Comparison of ENCODE assay signal across 8 mouse cellular contexts in genomic region chr8:123408586-123409544, GRCm38 (mm10). TPM values are rescaled to one million over a fixed set of nuclear protein-coding genes. Genes with fewer than 3 reads are reported as not detected.
DNase-seq lines count a peak whose midpoint lies in the region; ATAC-seq and TF ChIP-seq lines count a peak whose summit lies in the region.
"Had no signal": no experiment of that assay in that cellular context is flagged by ENCODE, and none has a peak within 500 bp of the region (broad histone marks: within the 10 kb centered on the region; RNA-seq: fewer than 3 reads in every experiment).

No protein-coding gene starts in this region.

- peak; percentile 64 for ATAC-seq in G1E (ENCODE audit: extremely low read depth, insufficient number of reproducible peaks, low FRiP score, poor library complexity, severe bottlenecking)
- ATAC-seq in hindbrain, embryonic 11.5 days (ENCODE audit: low FRiP score): no peak
- no peak for ATAC-seq in midbrain, embryonic 14.5 days (ENCODE audit: low FRiP score, low TSS enrichment)

- peaks cover 61% of the 10 kb centered on the region for H3K27me3 ChIP-seq in G1E (ENCODE audit: insufficient read depth, low read length)
- peaks cover 10% of the 10 kb centered on the region; the same call in 1 of the 2 replicates for H3K27me3 ChIP-seq in hindbrain, embryonic 11.5 days (ENCODE audit: control insufficient read depth, insufficient read depth, low read length)
- H3K27me3 ChIP-seq in midbrain, embryonic 14.5 days (ENCODE audit: control insufficient read depth, insufficient read depth, low read length): no peaks in the 10 kb centered on the region
- H3K27me3 ChIP-seq in kidney, adult 2 months (replicated peaks; ENCODE audit: control insufficient read depth, insufficient read depth, low read length): no peaks in the 10 kb centered on the region

- H3K4me1 ChIP-seq in G1E (ENCODE audit: insufficient read depth, low read depth, low read length): peaks cover 81% of the 10 kb centered on the region
- H3K4me1 ChIP-seq in hindbrain, embryonic 11.5 days (replicated peaks; ENCODE audit: control insufficient read depth, insufficient read depth, low read length): peaks cover 2% of the 10 kb centered on the region
- H3K4me1 ChIP-seq in midbrain, embryonic 14.5 days (ENCODE audit: control insufficient read depth, insufficient read depth, low read length): peaks cover 23% of the 10 kb centered on the region
- no peaks in the 10 kb centered on the region for H3K4me1 ChIP-seq in kidney, adult 2 months (ENCODE audit: control insufficient read depth, insufficient read depth, low read length)

- H3K36me3 ChIP-seq in G1E (replicated peaks): peaks cover 7% of the 10 kb centered on the region
- H3K36me3 ChIP-seq in hindbrain, embryonic 11.5 days (ENCODE audit: control insufficient read depth, insufficient read depth, low read length): no peaks in the 10 kb centered on the region
- 0 out of 2 replicates have a peak, but pooled peaks cover 4% of the 10 kb centered on the region for H3K36me3 ChIP-seq in midbrain, embryonic 14.5 days (ENCODE audit: control insufficient read depth, insufficient read depth, low read length)
- no peaks in the 10 kb centered on the region for H3K36me3 ChIP-seq in kidney, adult 2 months (ENCODE audit: control insufficient read depth, insufficient read depth, low read length)

- H3K27ac ChIP-seq in hindbrain, embryonic 11.5 days (ENCODE audit: low read depth, low read length): no peak overlapping the region
- peak overlapping the region; percentile 99 for H3K27ac ChIP-seq in midbrain, embryonic 14.5 days (replicated peaks; ENCODE audit: low read depth, low read length)
- no peak overlapping the region for H3K27ac ChIP-seq in kidney, adult 2 months (ENCODE audit: insufficient read depth, low read depth, low read length)

- H3K4me3 ChIP-seq in G1E (ENCODE audit: low read depth, low read length): peak overlapping the region; percentile 11; the same call in 1 of the 2 replicates
- no peak overlapping the region for H3K4me3 ChIP-seq in hindbrain, embryonic 11.5 days (ENCODE audit: low read depth, low read length)
- H3K4me3 ChIP-seq in midbrain, embryonic 14.5 days (replicated peaks; ENCODE audit: low read depth, low read length): peak overlapping the region; percentile 98; the same call in 1 of the 2 replicates
- H3K4me3 ChIP-seq in kidney, adult 2 months (ENCODE audit: insufficient read depth, low read depth, low read length): no peak overlapping the region

- H3K9ac ChIP-seq in hindbrain, embryonic 11.5 days (ENCODE audit: low read depth, low read length): no peak overlapping the region
- peak overlapping the region; percentile 6; the same call in 1 of the 2 replicates for H3K9ac ChIP-seq in midbrain, embryonic 14.5 days (replicated peaks; ENCODE audit: low read length)

- 78% methylated on average over 9 of the region's 9 CpGs for WGBS in hindbrain, embryonic 11.5 days
- 75% methylated on average over 9 of the region's 9 CpGs for WGBS in midbrain, embryonic 14.5 days
- 68% methylated on average over 9 of the region's 9 CpGs for WGBS in kidney, adult 2 months

- H3K4me2 ChIP-seq in hindbrain, embryonic 11.5 days (replicated peaks; ENCODE audit: low read depth, low read length): peak overlapping the region; percentile 74; the same call in 1 of the 2 replicates
- H3K4me2 ChIP-seq in midbrain, embryonic 14.5 days (ENCODE audit: low read length): peak overlapping the region; percentile 95

- no peaks in the 10 kb centered on the region for H3K9me3 ChIP-seq in G1E (replicated peaks)
- no peaks in the 10 kb centered on the region for H3K9me3 ChIP-seq in hindbrain, embryonic 11.5 days (ENCODE audit: control insufficient read depth, low read length)
- H3K9me3 ChIP-seq in midbrain, embryonic 14.5 days (ENCODE audit: control insufficient read depth, low read length): no peaks in the 10 kb centered on the region

- no peak for TF ChIP-seq CTCF in G1E (IDR thresholded peaks at IDR 0.05; ENCODE audit: low read depth, low read length)
- TF ChIP-seq CTCF in kidney, adult 2 months (conservative IDR thresholded peaks at IDR 0.05; ENCODE audit: insufficient read depth, insufficient read length, low read depth, low read length): no peak

- no peak for TF ChIP-seq POLR2A in kidney, adult 2 months (IDR thresholded peaks at IDR 0.05; ENCODE audit: low read depth, low read length)

- peak; percentile 58 for DNase-seq in G1E (ENCODE audit: low spot score)
- peak; percentile 85 for DNase-seq in adrenal gland, adult (ENCODE audit: inconsistent age in 2 of 2, low spot score in 1 of 2)
- DNase-seq in hindbrain, embryonic 11.5 days (ENCODE audit: low spot score): peak; percentile 5
- DNase-seq in midbrain, embryonic 14.5 days: no peak
- no peak for DNase-seq in urinary bladder, postnatal 4 days (ENCODE audit: low spot score in 2 of 2)
- no peak for DNase-seq in T-cell, adult 2 months (ENCODE audit: low spot score)
- no peak for DNase-seq in kidney, adult 2 months

RNA-seq across cellular contexts. Expression of gene Mc1r, which starts 2.0 kb away (rescaled TPM):
- total RNA-seq in G1E (2014; fragmentation: Nextera tagmentation): not detected in 2 replicates
- total RNA-seq in G1E (2017): 0.12 and 0.27 TPM in 2 replicates
- 0.01 and 0.02 TPM in 2 replicates for polyA plus RNA-seq in G1E (2012)
- polyA plus RNA-seq in hindbrain, embryonic 11.5 days (2014; fragmentation: Nextera tagmentation; extraction: Ambion mirVana): 0.11 and 0.49 TPM in 2 replicates
- 0.24 and 0.28 TPM in 2 replicates for polyA plus RNA-seq in midbrain, embryonic 14.5 days (2014; fragmentation: Nextera tagmentation; extraction: Ambion mirVana)
- not detected in 2 replicates for polyA plus RNA-seq in kidney, adult 2 months (2012; rRNA removed)
- polyA plus RNA-seq: large intestine, adult 2 months had no signal

RNA-seq across cellular contexts. Expression of gene Tubb3, which starts 2.4 kb away (rescaled TPM):
- not detected in 2 replicates for total RNA-seq in G1E (2014; fragmentation: Nextera tagmentation)
- 0.41 and 0.71 TPM in 2 replicates for total RNA-seq in G1E (2017)
- polyA plus RNA-seq in G1E (2012): 0.14 and 0.22 TPM in 2 replicates
- 950 and 1,011 TPM in 2 replicates for polyA plus RNA-seq in hindbrain, embryonic 11.5 days (2014; fragmentation: Nextera tagmentation; extraction: Ambion mirVana)
- 2,028 and 2,035 TPM in 2 replicates for polyA plus RNA-seq in midbrain, embryonic 14.5 days (2014; fragmentation: Nextera tagmentation; extraction: Ambion mirVana)
- 3.9 and 12.0 TPM in 2 replicates for polyA plus RNA-seq in kidney, adult 2 months (2012; rRNA removed)

RNA-seq across cellular contexts. Expression of gene Def8, which starts 14.5 kb away (rescaled TPM):
- total RNA-seq in G1E (2014; fragmentation: Nextera tagmentation): 14.4 and 18.6 TPM in 2 replicates
- 12.6 and 15.1 TPM in 2 replicates for total RNA-seq in G1E (2017)
- 11.4 and 16.7 TPM in 2 replicates for polyA plus RNA-seq in G1E (2012)
- polyA plus RNA-seq in hindbrain, embryonic 11.5 days (2014; fragmentation: Nextera tagmentation; extraction: Ambion mirVana): 32.5 and 32.7 TPM in 2 replicates
- 42.0 and 48.2 TPM in 2 replicates for polyA plus RNA-seq in midbrain, embryonic 14.5 days (2014; fragmentation: Nextera tagmentation; extraction: Ambion mirVana)
- polyA plus RNA-seq in kidney, adult 2 months (2012; rRNA removed): 87.1 and 97.6 TPM in 2 replicates

RNA-seq across cellular contexts. Expression of gene Tcf25, which starts 35.3 kb away (rescaled TPM):
- total RNA-seq in G1E (2014; fragmentation: Nextera tagmentation) (123 and 130 TPM in 2 replicates), G1E (2017) (125 and 133 TPM in 2 replicates)
- polyA plus RNA-seq in G1E (2012): 84.3 and 91.6 TPM in 2 replicates
- polyA plus RNA-seq in hindbrain, embryonic 11.5 days (2014; fragmentation: Nextera tagmentation; extraction: Ambion mirVana): 179 and 181 TPM in 2 replicates
- 254 and 294 TPM in 2 replicates for polyA plus RNA-seq in midbrain, embryonic 14.5 days (2014; fragmentation: Nextera tagmentation; extraction: Ambion mirVana)
- polyA plus RNA-seq in kidney, adult 2 months (2012; rRNA removed): 164 and 166 TPM in 2 replicates

Comparison
In these comparisons a context has a peak if more than half of its experiments do, and no peak if none do; other contexts are left out.
1. DNase-seq: peak in G1E (single experiment), adrenal gland, adult (2 of 2) and hindbrain, embryonic 11.5 days (single experiment); none in midbrain, embryonic 14.5 days (single experiment), urinary bladder, postnatal 4 days (0 of 2), T-cell, adult 2 months (single experiment) and kidney, adult 2 months (single experiment).
2. H3K4me3 ChIP-seq: peak in G1E (single experiment) and midbrain, embryonic 14.5 days (single experiment); none in hindbrain, embryonic 11.5 days (single experiment) and kidney, adult 2 months (single experiment).
3. RNA of gene Tubb3, which starts 2.4 kb away (polyA plus RNA-seq): 2,028 to 2,035 TPM in midbrain, embryonic 14.5 days and 950 to 1,011 TPM in hindbrain, embryonic 11.5 days; 3.9 to 12.0 TPM in kidney, adult 2 months and 0.14 to 0.22 TPM in G1E; every median in the first group is over 10 times any median in the second.